Mouse (Mus musculus): Measurements from ENCODE around the gene Dctn2. TPM values are rescaled to one million over a fixed set of nuclear protein-coding genes. Genes with fewer than 3 reads are reported as not detected.

Dctn2 gene
- total RNA-seq, 2 experiments from 2014 or later = 117 to 120 TPM

DNA sequence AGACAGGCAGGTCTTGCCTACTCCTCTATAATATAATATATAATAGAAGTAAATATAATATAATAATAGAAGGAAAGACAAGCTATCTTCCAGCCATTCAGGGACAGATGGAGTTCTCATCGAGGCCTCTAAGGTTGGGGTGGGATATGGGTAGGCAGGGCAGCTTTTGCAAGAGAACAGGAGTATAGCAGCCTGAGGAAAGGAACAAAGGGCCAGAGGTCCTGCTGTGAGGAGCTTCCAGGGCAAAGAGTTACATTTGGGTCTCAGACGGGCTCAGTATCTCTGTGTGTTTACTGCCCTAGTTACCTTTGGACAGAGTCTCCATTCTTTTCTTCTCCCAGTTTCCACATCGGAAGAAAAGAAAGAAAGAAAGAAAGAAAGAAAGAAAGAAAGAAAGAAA, 2.5 kb upstream of the Dctn2 start:
- no peak for DNase-seq

DNA sequence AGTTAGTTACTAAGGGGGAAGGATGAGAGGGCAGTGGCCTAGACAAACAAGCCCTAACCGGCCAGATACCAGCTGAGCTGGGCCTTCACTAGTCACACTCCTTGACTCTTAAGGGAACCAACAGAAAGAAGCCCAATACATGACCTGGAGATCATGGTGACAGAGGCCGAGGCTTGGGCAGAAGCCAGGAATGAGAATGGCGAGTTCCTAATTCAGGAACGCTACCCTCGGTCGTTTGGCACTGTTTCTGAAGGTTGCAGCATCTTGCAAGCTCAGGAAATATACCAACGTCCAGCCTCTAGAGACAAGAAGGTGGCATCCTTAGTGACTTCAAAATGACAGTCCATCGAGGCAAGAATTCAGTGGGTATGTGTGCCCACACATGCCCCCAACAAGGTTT, 1.8 kb upstream of the Dctn2 start:
- no peak for DNase-seq

DNA sequence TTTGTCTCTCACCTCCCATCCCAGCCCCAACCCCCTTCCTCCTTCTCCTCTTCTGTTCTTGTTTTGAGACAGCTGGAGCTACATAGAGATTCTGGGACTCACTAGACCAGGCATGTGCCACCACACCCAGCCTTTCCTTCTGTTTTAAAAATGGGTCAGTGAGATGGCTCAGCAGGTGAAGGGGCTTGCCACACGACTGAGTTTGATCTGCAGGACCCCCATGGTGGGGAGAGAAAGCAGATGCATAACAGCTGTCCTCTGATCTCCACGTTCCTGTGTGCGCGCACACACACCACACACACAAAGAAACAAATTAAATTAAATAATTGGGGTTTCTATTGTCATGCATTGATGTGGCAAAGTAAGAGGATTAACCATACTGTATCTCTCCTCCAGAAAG, 1.2 kb upstream of the Dctn2 start:
- DNase-seq = no peak

DNA sequence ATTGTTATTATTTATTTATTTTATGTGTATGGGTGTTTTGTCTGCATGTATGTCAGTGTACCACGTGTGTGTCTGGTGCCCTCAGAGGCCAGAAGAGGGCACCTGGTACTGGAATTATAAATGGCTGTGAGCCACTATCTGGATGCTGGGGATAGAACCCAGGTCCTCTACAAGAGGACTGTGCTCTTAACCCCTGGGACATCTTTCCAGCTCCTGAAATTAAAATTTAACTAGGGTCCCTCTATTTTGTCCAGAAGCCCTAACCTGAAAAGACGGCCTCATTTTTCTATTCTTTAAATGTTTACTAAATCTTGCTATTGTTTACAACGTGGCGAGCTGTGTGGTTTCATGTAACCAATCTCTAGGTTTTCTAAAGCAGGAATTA, 449 bp upstream of the Dctn2 start:
- DNase-seq = no peak

DNA sequence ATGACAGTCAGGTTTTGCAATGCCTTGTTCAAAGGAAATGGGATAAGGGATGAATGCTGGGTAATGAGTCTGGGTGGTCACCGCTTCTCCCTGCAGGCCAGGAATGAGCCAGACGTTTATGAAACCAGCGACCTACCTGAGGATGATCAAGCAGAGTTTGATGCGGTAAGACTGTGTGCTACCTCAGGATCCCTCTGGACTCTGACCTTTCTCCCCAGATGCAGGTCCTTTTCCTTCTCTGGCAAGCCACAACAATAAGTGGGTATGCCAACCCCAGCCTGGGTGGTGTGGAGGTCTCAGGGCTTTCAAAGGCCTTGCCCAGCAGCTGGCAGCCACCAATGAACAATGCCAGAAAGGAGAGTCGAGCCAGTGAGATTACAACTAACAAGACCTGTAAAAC, 1.1 kb downstream of the Dctn2 start:
- DNase-seq = no peak

DNA sequence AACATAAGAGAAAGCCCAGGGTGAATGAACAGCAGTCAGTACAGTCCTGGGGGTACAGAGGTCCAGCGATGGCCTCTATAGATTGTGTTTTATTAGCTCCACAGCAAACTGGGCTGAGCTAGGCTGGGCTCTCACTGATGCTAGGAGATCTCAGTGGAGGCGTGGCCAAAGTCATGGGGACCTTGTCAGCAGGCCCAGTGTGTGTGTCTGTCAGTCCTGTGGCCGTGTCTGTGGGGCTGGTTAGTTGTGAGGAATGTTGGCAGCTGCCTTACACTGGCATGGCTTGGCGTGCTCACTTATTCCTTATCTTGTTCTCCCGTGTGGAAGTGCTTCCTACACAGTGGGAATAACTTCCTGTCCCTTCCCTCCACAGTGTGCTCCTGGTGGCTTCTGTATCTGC, 2.2 kb downstream of the Dctn2 start:
- no peak for DNase-seq

GRCm38 (mm10) chr10:127269036-127269435, 2.9 kb downstream of the Dctn2 start:
- DNase-seq = no peak

DNA sequence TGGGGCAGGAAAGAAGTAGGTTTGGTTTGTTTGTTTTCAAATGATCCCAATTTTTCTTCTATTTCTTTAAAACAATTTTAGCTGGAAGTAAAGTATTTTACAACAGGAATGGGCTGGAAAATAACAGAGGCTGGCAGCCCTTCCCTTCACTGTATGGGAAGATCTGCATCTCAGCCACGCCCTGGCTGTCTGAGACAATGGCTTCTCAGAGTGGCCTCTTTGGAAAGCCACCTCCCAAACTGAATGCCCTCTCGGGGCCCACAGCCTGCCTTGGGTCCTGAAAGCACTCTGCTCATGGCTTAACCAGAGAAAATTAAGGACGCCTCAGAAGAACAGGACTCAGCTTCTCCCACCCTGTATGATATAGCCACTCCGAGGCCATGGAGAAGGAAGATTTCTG, 3.7 kb downstream of the Dctn2 start:
- DNase-seq = no peak

- no peak for DNase-seq
These were observed 6.2 kb downstream of the Dctn2 start for GRCm38 (mm10) chr10:127272371-127272770.

- DNase-seq = no peak
These were observed 8.3 kb downstream of the Dctn2 start for GRCm38 (mm10) chr10:127274261-127275022.

DNA sequence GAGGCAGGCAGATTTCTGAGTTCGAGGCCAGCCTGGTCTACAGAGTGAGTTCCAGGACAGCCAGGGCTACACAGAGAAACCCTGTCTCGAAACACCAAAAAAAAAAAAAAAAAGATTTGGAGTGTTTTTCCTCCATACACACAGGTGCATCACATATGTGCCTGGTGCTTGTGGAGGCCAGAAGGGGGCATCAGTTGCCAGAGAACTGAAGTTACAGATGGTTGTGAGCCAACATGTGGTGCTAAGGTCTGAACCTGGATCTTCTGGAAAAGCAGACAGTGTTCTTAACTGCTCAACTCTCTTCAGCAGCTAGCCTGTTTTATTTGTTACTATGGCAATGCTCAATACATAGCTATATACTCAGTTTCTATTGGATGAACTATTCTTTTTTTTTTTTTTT, 13.6 kb downstream of the Dctn2 start:
- no peak for DNase-seq

DNA sequence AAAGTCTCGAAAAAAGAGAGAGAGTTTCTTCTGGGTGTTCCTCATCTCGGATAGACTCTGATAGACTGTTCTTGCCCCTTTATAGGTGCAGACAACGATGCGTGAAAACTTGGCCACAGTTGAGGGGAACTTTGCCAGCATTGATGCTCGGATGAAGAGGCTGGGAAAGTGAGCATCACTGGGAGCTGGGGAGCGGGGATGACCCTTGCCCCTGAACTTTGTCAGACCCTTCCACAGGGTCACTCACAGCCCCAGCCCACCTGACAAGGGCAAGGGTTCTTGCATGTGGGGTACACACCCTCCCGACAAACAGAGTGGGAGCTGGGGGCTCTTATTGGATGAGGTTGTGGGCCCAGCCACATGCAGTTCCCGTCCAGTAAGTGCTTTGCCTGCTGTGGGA, 15.1 kb downstream of the Dctn2 start:
- no peak for DNase-seq

- DNase-seq = no peak
These were observed 16.6 kb downstream of the Dctn2 start for GRCm38 (mm10) chr10:127282620-127283215.

GRCm38 (mm10) chr10:127284105-127284622, 18.0 kb downstream of the Dctn2 start:
- no peak for DNase-seq

DNA sequence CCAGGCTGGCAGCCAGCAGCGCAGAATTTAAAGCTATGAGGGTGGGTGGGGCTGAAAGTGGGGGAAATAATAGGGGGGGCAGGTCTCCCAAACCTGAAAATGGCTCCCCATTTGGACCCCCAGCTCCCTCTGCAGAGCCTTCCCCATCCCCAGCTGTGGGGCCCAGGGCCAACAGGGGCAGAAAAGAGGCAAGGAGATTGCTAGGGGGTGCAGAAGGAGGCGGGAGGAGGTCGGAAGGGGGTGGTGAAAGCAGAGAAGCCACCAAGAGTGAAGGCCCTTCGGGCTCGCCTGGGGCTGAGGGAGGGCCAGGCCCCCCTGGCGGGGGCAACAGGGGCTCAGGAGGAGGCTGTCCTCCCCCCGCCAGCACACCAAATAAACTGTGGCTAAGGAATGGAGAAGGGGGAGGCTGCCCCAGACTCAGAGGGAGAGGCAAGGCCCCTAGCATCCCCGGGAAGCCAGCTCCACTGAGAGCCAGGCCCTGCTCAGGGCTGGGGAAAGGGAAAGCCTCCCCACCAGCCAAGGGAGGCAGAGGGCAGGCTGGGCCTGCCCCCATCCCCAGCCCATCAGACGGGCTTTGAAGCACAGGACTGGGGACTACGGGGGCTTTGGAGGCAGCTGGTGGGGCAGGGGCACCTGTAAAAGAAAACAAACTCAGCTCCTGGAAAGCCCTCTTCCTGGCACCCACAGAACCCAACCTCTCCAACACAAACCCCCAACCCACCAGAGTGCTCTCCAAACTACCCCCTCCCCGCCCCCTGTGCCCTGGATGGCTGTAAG, 18.7 kb downstream of the Dctn2 start:
- DNase-seq = no peak

DNA sequence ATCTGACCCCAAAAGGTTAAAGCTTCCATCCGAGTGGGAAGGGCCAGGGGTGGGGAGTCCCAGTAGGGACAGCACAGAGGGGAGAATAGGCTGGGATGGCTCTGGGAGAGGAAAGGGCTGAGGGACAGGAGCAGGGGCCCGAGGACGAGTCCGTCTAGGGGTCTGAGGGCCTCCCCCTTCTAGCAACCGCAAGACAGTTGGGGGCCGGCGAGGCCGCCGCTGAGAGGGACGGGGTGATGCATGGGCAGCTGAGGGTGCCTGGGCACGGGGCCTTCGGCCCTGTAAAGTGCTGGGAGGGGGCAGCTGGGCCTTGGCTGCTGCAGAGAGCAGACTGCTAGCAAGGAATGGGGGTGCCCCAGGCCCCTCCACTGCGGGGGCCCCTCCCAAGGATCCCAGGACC, 19.5 kb downstream of the Dctn2 start:
- DNase-seq = no peak

- no peak for DNase-seq
These were observed 20.0 kb downstream of the Dctn2 start for GRCm38 (mm10) chr10:127286194-127286593.

DNA sequence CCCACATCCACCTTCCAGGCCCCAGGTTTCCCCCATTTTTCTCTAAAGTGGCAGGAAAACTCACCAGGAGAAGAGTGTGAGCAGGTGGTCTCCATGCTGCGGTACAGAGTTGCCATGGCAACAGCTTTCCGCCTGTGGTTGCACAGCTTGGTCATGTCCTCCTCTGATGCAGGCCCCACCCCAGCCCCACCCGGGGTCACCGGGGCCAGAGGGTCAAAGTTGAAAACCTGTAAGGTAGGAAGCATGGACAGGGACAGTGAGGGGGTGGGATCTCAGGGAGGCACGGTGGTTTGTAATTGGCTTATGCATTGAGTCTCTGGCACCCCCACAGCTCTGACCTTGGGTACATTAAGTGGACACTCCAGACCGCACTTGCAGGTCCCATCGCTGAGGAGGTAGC, 20.6 kb downstream of the Dctn2 start:
- DNase-seq = no peak

DNA sequence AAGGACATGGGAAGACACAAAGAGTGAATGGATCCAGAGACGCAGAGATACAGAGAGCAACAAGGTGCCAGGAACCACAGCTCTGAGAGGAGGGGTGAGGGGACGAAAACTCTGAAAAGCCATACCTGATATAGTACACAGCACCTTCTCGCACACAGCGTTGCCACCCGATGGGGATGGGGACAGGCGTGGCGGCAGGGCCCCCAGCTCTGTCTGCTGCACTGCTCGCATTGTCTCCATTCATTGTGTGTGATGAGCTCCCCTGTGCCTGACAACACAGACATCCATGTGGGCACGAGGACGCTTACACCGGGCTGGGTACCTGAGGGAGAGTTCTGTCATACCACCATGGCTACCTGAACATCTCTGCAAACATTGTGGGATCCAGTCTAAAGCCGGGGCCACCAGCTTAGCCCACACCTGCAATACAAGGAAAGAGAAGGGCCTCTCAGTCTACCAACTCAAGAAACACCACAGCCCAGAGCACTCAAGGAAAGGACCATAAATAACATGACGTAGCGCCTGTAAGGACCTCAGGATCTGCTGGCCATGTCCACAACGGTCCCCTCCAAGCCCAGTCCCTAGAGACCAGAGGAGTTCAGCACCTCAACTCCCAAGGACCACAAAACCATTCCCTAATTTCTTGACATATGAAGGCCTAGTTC, 21.2 kb downstream of the Dctn2 start:
- no peak for DNase-seq

- no peak for DNase-seq
These were observed 21.7 kb downstream of the Dctn2 start for GRCm38 (mm10) chr10:127287936-127288293.

DNA sequence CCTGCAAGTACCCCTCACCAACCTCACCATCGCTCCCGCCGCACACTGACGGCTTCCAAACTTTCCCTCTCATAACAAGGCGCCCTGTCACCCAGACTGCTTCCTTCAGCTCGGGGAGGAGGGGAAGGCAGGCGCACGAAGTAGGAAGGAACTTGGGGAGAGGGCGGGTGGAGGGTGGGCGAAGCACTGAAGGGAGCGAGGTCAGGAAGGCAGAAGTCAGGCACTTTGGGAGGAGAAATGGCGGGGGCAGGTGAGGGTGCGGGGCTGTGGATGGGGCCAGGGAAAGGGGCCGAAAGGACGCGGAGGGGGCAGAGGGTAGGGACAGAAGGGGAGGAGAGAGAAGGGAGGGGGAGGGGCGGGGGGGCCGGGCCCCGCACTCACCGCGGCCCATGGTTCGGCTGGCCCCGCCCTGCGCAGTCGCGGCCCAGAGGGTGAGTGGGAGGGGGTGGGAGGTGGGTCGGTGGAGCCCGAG, 22.2 kb downstream of the Dctn2 start:
- peak; percentile 50 for DNase-seq

DNA sequence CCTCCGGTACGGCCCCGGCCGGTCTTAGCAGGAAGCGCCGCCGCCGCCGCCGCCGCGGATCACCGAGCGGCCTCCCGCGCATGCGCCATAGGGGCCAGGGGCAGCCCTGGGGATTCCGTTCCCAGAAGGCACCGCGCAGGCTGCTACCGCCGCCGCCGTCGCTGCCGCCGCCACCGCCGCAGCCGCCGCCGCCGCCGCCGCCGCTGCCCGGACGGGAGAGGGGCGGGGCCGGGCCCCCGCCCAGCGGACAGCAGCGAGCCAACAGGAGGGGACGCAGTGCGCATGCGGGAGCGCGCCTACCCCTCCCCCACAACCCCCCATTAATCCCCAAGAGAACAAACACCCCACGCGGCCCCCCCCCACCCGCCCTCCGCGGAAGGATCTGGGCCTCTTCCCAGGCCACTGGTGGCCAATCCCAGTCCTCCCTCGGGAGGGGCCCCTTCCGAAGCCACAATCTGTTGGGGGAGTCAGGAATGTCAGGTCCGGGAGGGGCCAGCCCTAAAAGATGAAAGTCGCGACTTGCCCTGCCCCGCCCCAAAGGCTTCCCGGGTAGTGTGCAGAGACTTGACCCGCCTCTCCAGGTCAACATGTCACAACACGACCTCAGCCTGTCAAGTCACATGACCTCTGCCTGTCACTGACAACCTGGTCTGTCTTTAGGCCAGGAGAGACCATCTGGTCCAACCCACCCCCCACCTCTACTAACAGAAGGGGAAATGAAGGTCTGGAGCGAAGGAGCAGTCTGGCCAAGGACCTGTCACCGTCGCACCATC, 22.8 kb downstream of the Dctn2 start, which contains the start of gene Mbd6:
Gene Mbd6, minus strand, starts transcription at position 219 of the 773 bp plus-strand sequence.
- DNase-seq = peak; percentile 93

Measured in gastrocnemius, postnatal 10 days (tissue).